Mouse (Mus musculus) testis, postnatal 10 days (tissue): ENCODE results near the gene Tspan11.

Experiments
- DNase-seq: peaks from one replicate; pipeline ENCODE4 v3.0.0; 2021; ENCODE audit warnings: low spot score

Gene Tspan11

DNA sequence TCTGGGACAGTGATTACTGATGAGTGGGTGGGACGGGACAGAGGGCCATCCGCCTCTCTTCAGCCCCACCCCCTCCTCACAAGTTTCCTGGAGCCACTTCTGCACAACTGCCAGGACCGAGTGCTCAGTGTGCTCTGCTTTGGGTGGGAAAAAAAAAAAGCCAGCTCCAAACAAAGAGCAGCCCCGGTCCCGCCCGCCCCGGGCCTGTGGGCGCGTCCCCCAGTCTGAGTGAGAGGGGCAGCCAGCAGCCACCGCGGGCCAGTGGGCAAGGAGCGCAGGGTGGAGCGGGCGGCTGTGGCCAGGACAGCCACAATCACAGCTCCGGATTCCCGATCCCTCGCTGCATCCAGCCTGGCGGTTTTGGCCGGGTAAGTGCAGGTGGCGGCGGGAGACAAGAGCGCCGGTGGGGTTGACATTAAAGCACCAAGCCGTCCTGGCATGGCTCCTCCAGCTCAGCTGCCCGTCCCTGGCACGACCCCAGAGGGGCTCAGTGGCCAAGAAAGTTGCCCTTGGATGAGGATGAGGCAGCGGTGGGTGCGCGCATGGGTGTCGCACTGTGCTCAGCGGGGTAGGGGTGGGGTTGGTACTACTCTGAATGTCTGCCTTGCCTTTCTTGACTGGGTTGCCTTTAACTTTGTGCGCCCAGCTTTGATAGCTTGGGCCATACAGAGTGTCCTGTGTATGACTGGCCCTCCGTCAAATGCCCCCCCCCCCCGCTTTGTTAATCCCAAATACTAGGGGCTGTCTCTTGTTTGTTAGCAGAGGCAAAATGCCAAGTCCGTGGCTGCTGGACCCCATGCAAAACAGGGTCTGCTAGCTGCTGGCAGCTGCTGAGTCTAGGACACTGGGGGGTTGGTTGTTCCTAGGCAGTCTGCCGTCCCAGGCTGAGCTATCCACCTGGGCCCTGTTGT, at the start of gene Tspan11:
Gene Tspan11 (plus strand): TSS at position 79 of the 911 bp plus-strand sequence.
- peak; percentile 63 for DNase-seq

GRCm38 (mm10) chr6:127837910-127838309, 49.5 kb upstream of the Tspan11 start:
- no peak for DNase-seq

DNA sequence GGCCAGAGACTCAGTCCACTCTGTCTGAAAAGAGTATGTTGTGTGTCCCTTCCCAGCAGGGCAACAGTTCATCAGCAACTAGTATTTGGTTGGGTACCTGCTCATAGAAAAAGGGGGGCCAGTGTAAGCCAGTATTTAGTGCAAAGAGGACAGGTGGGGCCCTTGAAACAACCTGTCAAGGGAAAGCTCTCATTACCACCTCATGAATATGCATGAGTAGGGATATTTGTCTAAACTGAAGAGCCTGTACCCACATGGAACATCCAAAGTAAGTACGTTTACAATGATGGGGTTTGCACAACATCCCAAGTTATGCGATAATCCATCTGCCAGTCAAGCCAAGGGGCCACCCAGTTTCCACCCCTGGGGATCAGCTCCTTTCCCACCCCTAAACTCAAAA, 47.9 kb upstream of the Tspan11 start:
- DNase-seq: no peak

DNA sequence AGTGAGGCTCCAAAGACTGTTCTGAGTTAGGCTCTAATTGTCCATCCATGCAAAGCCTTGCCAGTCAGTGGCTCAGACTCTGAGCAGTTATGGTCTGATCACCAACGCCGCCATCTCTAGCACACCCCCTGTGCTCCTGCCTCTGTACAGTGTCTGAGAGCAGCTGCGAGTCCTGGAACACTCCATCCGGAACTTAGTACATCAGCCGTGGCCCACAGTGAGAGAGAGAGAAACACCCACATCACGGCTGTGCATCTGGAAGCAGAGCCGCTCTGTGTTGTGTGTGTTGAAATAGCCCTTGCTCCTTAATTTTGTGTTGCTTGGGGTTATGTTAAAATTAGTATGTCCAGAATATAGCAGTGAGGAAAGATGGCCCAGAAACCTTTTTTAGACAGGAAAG, 47.2 kb upstream of the Tspan11 start:
- DNase-seq: no peak

DNA sequence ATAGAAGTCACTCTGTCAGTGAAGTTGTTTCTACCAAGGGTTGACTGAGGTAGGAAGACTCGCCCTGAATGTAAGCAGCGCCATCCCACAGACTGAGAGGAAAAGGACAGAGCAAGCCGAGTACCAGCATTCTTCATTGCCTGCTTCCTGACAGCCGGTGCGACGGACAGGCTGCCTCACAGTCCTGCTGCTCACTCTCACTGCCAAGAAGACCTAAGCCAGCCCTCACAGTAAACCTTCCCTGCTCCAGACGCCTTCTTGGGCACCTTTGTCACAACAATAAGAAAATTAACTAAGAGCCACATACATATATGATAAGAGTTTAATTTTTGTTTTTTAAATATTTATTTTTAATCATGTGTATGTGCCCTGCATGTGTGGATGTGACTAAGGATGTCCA, 46.1 kb upstream of the Tspan11 start:
- no peak for DNase-seq

- DNase-seq: no peak
These were observed 40.9 kb upstream of the Tspan11 start for GRCm38 (mm10) chr6:127846521-127846920.

- DNase-seq: no peak
These were observed 37.9 kb upstream of the Tspan11 start for GRCm38 (mm10) chr6:127849496-127849895.

GRCm38 (mm10) chr6:127851611-127852010, 35.8 kb upstream of the Tspan11 start:
- no peak for DNase-seq

- DNase-seq: no peak
These were observed 34.1 kb upstream of the Tspan11 start for GRCm38 (mm10) chr6:127853241-127853640.

- DNase-seq: no peak
These were observed 33.4 kb upstream of the Tspan11 start for GRCm38 (mm10) chr6:127853771-127854687.

DNA sequence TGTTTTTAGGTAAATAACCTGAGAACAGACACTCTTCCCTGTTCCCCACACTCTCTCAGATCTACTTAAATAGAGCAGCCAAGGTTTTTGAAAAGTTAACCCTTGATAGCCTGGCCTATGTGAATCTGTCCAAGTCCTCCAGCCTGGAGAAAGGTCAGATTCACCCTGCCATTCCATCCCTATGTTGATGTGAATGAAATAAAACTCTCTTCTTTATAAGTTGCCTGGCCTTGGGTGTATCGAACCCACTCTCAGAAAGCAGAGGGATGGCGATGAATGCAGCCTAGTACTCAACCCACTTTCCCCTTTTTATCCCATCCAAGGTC, 32.7 kb upstream of the Tspan11 start:
- DNase-seq: no peak

- DNase-seq: no peak
These were observed 31.6 kb upstream of the Tspan11 start for GRCm38 (mm10) chr6:127855711-127856295.

GRCm38 (mm10) chr6:127861951-127862350, 25.4 kb upstream of the Tspan11 start:
- no peak for DNase-seq

- DNase-seq: no peak
These were observed 22.0 kb upstream of the Tspan11 start for GRCm38 (mm10) chr6:127865391-127865790.

- no peak for DNase-seq
These were observed 18.8 kb upstream of the Tspan11 start for GRCm38 (mm10) chr6:127868546-127868945.

- no peak for DNase-seq
These were observed 18.3 kb upstream of the Tspan11 start for GRCm38 (mm10) chr6:127869121-127869520.

- DNase-seq: no peak
These were observed 16.8 kb upstream of the Tspan11 start for GRCm38 (mm10) chr6:127870345-127871324.

DNA sequence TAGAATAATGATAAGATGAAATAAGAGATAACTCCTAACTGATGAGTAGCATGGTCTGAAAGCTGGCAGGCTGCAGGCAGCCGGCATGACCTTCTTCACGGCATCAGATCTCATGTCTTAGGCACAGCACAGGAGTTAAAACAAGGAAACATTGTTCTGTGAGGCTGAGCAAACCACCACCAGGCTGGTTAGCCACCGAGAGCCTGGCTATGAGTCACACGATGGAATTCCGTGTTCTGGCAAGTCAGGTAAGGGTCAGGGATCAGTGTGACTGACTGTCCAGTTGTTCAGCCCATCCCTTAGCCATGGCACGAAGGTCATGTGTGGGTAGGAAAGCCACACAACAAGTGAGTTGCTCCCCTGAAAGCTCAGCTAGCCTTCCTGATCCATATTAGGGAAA, 16.0 kb upstream of the Tspan11 start:
- no peak for DNase-seq

GRCm38 (mm10) chr6:127872581-127872980, 14.8 kb upstream of the Tspan11 start:
- no peak for DNase-seq

DNA sequence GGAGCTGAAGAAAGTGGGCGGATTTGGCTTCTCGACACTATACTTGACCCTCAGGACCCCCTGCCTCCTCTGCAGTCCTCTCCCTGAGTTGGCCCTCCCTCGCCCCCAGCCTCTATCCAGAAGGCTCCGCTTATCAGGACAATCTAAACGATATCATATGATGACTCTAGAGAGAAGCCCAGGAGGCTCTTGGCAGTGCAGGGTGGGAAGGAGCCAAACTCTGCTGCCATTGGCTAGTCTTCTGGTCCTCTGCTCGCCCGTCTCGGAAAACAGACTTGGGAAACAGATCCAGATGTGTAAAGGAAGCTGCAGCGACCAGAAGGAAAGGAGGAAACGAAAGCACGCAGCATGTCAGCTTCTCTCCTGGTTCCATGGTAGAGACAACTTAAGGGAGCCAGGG, 11.5 kb upstream of the Tspan11 start:
- no peak for DNase-seq

GRCm38 (mm10) chr6:127876436-127876835, 11.0 kb upstream of the Tspan11 start:
- no peak for DNase-seq
